Mouse (Mus musculus): ENCODE data around the gene Slc15a5.

Gene Slc15a5

DNA sequence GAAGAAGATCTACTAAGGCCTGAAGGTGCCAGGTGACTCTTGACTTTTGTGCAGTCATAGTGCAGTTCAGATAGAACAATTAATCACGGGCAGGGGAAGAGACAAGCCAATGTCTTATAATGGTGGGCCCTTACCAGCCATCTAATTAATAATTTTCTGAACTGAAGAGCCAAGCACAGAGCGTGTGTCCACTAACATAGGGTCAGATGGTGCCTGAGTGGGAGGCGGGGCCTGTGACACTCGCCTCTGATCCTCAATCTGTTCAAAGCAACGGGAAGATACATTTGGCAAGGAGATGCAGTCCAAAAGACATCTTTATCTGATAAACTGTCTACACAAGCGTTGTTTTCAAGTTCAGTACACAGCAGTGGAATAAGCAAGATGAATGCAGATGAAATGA is 122.1 kb downstream of the Slc15a5 start:
- DNase-seq, result no peak

DNA sequence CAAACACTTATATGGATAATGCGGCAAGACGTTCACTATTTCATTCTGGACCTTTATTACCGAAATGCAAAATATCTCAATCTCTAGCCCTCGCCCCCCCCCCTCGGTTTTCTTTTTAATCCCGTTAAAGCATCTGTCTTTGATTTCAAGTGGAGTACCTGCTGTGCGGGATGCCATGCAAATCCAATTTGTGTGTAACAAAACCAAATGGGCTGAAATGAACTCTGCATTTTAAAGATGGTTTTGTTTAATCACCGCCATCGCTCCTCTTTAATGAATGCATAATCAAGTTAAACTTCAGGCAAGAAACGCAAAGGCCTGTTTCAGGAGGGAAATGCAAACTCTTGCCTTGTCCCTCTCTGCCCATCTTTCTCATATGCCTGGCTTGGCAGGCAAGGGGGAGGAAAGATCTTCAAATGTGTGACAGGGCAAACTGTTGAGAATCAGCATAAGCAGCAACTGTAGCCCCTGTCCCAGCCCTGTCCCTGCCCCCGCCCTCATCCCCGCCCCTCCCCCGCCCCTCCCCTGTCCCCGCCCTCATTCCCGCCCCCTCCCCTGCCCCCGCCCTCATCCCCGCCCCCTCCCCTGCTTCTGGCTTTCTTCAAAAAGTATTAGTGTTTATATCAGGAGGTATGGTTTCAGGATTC is 122.8 kb downstream of the Slc15a5 start:
- DNase-seq, result no peak

DNA sequence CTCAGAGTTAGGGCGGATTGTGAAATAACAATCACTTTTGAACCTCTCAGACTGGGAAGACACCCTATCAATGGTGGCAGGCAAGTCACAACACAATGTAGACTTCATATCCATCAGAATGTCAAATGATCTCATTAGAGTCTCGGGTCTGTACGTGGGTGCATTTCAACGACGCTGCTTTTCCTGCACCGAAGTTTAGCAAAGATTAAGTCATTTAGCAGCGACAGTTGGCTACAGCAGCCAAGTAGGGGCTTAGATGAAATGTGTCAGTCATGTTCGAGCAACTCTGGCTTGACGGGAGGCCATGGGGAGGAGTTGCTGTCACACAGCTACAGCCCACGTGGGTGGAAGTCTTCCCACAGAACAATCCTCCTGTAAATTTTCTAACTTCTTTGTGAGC is 133.2 kb downstream of the Slc15a5 start:
- no peak for DNase-seq

DNA sequence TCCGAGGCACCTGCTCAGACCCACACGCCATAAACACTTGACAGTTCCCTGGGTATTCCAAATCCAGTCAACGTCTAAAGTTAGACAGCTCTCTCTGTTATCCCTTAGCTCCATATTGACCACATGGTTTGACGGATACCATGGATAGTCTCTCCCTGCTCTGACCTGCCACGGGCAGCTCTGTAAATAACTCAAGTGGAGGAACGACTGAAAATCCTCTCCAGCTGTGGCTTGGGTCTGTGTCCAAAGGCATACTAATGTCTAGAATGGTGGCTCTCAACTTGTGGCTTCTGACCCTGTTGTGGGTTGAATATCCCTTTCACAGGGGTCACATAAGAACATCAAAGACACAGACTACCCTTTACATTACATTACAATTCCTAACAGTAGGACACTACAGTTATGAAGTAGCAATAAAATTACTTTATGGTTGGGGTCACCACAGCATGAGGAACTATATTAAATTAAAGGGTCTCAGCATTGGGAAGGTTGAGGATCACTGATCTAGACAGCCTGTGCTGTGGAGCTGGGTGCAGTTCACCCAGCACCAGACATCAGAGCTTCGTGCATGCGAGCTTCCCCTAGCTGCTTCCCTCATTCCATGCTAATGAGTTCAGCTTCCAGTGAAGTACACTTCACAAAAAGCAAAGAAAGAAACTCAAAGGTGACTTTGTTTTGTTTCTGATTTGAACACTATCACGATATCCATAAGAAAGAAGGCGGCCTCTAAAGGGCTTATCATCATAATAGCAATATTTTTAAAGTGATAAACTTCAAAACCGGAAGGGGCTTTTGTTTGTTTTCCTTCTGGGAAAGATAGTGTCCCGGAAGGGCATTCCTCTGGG is 139.1 kb downstream of the Slc15a5 start:
- no peak for DNase-seq

DNA sequence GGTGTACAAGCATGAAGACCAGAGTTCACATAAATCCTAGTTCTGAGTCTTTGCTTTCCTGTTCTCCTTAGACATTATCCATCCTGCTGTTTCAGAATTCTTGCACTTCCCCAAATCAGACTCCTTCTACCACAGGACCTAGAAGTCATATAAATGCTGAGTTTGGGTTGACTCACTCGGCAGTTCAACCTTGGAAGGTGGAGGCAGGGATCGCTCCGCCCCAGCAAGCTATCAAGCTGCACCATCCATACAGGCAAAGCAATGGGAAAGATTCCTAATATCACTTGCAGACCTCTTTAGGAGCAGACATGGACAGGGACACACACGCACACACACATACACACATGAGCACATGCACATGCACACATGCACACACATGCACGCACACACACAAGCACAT is 142.2 kb downstream of the Slc15a5 start:
- no peak for DNase-seq

DNA sequence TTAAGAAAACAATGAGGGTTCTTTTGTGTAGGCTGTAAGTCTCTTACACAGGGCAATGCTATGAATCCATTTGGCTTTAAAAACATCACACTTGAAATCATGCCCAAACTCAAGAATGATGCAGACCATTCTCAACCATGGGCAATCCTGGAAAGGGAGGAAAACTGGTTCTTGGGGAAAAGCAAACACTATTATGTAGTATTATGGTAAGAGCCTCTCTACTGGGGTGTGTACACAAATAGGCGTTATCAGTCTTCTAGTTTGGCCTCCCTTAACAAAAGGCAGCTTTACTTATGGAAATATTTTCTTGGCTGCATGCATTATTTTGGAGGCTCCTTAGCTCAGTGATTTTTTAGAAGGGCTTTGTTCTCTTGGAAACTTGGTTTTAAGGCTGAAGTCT is 143.4 kb downstream of the Slc15a5 start:
- no peak for DNase-seq

DNA sequence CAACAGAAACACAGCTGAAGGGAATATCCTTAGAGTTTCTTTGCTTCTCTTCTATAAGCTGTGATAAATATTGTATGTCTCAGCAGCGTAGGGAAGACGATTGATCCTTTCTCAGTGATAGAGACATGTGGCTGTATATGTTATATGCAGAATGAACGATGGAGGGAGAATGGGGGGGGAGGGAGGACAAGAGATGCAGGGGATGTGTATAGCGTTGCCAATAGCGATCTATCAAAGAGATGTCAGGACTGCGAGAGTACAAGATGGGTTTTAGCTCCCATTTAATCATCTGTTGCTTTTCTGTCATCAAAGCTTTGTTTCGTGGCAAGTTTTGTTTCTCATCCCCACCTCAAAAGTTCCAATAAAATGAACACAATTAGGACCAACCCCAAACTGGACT is 143.9 kb downstream of the Slc15a5 start:
- DNase-seq, result no peak

DNA sequence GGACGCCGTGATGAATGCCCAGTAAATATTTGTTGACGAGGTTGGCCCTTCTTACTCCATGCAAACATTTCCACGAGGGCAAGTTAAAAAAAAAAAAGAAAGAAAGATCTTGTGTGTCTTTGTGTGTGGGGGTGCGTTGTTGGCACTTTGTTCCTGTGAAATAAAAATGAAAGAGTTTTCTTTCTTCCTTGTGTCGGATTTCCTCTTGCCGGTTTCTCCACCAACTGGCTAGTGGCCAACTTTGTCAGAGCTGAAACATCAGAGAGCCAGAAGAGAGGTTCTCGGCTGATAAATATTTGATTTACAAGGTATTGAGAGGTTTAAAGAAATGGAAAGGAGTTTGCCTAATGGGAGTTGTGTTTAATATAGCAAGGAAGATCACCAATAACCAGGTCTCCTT is 144.4 kb downstream of the Slc15a5 start:
- no peak for DNase-seq

DNA sequence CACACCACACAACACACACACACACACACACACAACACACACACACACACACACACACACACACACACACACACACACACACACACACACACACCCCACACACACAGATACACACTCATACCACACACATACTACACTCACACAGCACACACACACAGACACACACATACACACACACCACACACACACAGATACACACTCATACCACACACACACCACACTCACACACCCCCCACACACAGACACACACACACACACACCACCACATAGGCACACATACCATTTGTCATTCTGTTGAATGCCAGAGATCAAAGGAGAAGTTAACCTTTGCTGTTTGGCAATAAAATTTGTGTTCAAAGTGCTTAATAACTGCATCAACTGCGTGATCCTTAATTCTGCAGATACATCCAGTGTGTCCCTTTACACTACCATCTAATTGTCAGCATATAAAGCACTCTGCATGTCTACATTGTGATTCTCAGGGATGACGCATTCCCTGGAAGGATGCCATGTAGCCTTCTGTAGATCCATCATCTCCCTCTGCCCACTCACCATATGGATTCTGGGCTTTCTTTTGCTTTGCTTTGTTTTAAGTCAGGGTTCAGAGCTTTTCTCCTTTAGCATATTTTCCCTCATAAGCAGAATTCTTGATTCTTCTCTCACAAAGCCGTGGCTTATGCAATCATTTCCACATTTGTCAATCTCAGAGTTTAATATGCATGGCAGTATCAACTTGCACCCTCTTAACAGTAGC is 145.0 kb downstream of the Slc15a5 start:
- no peak for DNase-seq
